Mouse (Mus musculus): Measurements from ENCODE around the gene Gzmb. TPM values are rescaled to one million over a fixed set of nuclear protein-coding genes. Genes with fewer than 3 reads are reported as not detected.

Gzmb gene
- polyA plus RNA-seq, 1 experiment: 21.5 TPM

Other genes starting within 250 kb of the Gzmb start
- 6.1 and 74.1 TPM in 2 replicates for gene Mcpt1, start 244.3 kb downstream of the Gzmb start, polyA plus RNA-seq (2012; rRNA removed)
- gene Mcpt9, start 231.8 kb downstream of the Gzmb start, polyA plus RNA-seq (2012; rRNA removed): 0.06 and 0.21 TPM in 2 replicates
- gene Mcpt2, start 220.2 kb downstream of the Gzmb start, polyA plus RNA-seq (2012; rRNA removed): 1.2 and 14.5 TPM in 2 replicates
- gene Mcpt4, start 199.9 kb downstream of the Gzmb start, polyA plus RNA-seq (2012; rRNA removed): 0.10 and 0.30 TPM in 2 replicates
- not detected in 2 replicates for gene Mcpt8, start 177.0 kb downstream of the Gzmb start, polyA plus RNA-seq (2012; rRNA removed)
- not detected in 2 replicates for gene Ctsg, start 159.7 kb downstream of the Gzmb start, polyA plus RNA-seq (2012; rRNA removed)
- not detected in 2 replicates for gene Gzme, start 141.6 kb downstream of the Gzmb start, polyA plus RNA-seq (2012; rRNA removed)
- not detected in 2 replicates for gene Gzmd, start 129.7 kb downstream of the Gzmb start, polyA plus RNA-seq (2012; rRNA removed)
- gene Gzmg, start 102.7 kb downstream of the Gzmb start, polyA plus RNA-seq (2012; rRNA removed): not detected in 2 replicates
- not detected in 2 replicates for gene Gzmn, start 87.7 kb downstream of the Gzmb start, polyA plus RNA-seq (2012; rRNA removed)
- not detected in 2 replicates for gene Gzmf, start 50.8 kb downstream of the Gzmb start, polyA plus RNA-seq (2012; rRNA removed)
- gene Gzmc, start 27.6 kb downstream of the Gzmb start, polyA plus RNA-seq (2012; rRNA removed): 0.22 TPM in 1 of 2 replicates, not detected in the other
- 0.01 TPM in 1 of 2 replicates, not detected in the other for gene Atp12a, start 102.8 kb upstream of the Gzmb start, polyA plus RNA-seq (2012; rRNA removed)
- gene Rnf17, start 140.3 kb upstream of the Gzmb start, polyA plus RNA-seq (2012; rRNA removed): not detected in 2 replicates